Mouse (Mus musculus): ENCODE results near the gene Igfbp7.
A peak's percentile ranks its signal among the peaks of the same experiment; 100 is the strongest.

The Igfbp7 gene

DNA sequence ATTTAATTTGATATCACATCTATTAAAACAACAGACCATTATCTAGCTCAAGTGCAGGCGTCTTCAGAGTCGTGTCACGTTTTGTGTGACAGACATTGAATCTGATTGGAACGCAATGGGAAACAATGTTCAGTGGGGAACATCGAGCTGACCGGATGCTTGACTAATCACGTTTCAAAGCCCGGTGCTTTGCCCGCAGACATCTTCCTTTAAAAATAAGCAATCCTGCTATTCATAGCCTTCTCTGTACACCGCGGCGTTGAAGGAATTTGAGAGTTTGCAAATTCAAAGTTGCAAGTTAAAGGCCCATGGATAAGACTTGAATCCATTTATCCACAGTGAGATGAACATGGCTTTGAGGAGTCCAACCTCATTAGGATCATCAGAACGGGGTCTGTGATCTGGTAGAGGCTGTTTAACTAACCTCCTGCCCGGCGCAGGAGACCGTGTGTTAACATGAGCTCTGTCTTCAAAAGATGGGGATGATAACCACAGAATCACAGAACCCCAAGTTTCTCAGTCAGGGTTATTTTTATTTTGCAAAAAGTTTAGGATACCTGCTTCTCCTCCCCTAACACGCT, 27.4 kb downstream of the Igfbp7 start:
- DNase-seq (ENCODE audit: low spot score in 2 of 2), result no peak

DNA sequence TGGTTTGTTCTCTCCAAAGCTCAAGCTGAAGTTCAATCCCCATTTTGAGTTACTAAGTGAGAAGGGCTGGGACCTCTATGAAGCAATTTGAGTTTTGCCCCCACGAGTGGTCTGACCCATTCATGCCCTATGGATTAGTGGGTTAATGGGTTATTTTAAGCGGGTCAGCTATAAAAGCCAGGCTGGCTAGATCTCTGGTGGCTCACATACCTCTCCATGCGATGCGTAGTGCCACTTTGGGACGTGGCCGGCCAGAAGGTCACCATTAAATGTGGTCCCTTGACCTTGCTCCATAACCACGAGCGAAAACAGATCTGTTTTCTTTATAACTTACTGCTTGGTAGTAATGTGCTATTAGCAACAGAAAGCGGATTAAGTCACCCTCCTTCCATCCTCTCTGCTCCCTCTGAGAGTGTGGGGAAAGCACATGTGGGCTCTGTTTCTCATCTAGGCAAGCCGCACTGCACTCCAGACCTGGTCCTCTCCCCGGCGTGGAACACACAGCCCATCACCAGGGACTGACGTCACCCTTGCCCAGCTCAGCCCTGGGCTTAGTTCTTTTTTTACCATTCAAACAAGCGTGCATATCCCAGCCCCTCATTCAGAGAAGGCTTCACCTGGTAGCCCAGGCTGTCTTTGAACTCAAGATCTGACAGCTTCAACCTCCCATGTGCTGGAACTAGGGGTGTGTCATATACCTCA, 28.3 kb downstream of the Igfbp7 start:
- no peak for DNase-seq (ENCODE audit: low spot score in 2 of 2)

DNA sequence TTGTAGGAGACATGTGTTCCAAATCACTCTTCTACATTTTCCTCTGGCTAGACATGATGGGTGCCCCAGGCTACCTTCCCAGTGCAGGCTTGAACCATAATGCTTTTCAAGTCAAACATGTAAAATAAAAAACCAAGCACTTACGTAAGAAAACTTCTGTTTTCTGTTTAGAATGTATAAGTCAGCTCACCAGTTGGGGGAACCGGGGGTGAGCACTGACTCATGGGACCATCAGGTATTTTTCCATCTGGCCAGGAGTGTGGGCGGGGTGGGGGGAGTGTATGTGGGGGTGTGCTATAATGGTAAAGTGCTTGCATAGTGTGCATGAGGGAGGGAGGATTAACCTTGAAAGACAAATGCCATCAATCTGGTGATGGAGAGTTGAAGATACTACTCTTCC, 29.8 kb downstream of the Igfbp7 start:
- DNase-seq (ENCODE audit: low spot score in 2 of 2), result no peak

DNA sequence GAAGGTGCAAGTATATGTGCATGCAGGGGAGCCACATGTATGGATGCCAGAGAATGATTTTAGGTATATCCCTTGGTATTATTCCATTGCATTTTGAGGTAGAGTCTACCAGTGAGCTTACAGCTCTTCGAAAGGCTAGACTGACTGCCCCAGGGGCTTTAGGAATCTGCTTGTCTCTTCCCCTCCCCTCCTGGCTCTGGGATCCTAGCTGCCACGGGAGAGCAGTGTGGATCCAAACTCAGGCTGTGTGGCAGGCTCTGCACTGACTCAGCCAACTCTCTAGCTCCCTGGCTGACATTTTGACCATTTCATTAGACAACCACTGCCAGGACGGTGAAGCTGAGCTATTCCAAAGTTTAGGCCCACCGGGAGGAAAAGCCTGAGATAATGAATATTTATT, 32.3 kb downstream of the Igfbp7 start:
- no peak for DNase-seq (ENCODE audit: low spot score in 2 of 2)

DNA sequence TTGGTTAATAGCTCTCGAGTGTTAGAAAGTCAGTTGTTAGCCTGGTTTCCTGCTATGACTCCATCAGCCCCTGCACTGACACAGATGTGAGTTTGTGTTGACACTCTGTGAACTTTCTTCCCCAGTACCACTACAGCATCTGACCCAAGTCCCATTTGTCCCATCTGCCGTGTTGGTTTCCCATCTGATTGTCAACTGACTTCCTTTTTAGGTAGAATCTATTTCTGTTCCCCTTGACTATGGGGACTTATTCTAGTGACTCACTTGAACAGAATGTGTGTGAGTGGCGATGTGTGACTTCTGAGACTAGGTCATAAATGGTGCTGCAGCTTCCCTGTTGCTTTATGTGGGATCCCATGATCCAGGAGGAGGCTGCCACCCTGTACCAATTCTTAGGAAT, 32.9 kb downstream of the Igfbp7 start:
- no peak for DNase-seq (ENCODE audit: low spot score in 2 of 2)

DNA sequence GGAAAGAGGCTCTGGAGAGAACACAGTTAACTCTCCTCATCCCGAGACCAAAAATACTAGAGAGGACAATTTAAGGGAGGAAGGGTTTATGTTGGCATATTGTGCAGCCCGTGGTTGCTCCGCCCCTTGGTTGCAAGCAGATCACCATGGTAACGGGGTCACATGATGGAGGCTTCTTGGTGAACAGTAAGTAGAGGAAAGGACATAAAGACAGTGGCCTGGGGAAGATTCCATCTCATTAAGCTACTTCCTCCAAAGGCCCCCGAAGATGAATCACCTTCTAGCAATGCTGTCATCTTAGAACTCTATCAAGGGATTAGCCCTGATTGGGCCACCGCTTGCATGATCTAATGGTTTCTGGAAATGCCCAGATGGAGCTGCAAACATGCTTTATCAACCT, 35.1 kb downstream of the Igfbp7 start:
- DNase-seq (ENCODE audit: low spot score in 2 of 2), result no peak

DNA sequence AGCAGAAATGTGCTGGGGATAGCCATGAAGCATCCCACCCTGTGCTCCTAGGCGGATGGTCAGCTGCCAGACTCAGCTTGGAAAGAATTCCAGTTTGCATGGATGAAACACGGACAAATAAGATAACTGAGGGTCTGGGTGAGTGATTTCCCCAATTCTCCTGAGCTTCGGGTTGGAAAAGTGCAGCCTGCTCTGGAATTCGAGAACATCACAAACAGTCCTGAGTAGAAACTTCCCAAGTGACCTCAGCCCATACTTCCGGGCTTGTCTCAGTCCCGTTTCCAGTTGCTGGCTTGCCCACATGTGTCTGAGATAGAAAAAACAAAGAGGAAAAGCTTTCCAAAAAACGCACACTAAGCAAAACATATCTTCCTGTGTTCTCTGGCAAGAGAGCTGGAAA, 35.6 kb downstream of the Igfbp7 start:
- DNase-seq (ENCODE audit: low spot score in 2 of 2), result peak in 1 of 2 experiments; percentile 40

DNA sequence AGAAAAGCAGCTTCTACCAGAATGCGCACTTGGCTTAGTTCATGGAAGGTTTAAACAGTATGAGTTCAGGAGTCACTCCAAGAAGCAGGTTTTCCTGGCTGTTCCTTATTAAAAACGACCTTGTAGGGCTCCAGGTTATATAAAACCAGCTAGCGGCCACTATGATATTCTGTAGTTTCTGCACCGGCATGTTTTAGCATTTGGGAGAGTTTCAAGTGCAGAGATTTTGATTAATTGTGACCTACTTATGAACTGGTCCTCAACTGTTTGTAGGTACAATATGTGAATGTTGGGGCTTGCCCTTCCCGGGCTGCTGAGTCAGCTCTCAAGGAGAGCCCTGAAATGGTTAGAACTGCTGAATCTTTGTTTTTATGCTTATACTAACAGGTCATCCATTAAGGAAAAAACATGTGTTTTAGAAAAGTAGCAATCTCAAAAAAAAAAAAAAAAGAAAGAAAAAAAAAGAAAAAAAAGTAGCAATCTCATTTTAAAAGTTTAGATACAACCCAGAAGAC, 37.4 kb downstream of the Igfbp7 start:
- DNase-seq (ENCODE audit: low spot score in 2 of 2), result no peak

DNA sequence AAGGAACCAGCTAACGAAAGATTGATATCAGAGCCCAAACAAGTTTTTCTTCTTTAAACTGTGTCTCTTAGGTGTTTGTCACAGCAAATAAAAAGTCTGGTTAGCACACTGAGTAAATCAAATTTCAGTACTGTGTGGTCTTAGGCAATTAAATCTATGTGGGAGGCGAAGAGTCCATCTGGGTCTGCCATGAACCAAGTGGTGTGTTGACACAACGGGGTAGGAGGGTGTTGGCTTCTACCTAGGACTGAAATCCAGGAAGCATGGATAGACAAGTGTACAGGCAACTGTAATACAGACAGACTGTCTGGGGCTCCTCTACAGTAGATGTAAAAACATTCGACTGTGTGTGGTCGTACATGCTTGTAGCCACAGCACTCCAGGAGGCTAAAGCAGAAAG, 38.4 kb downstream of the Igfbp7 start:
- DNase-seq (ENCODE audit: low spot score in 2 of 2), result no peak

DNA sequence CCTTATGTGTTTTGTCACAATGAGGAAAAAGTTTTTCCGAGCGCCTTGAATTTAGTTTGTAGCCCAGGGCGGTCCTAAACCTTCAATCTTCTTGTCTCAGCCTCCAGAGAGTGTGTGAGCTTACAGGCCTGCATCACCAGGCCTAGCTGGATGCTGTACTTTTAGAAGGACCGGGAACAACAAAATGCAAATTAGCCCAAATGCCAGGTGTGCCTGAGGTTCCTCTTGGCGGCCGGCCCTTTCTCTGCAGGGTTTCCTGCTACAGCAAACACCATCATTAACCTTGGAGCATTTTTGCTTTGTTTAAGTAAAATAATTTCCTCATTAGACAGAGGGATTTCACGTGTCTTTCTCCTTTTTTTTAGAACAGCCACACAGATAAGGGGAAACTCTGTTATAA, 39.6 kb downstream of the Igfbp7 start:
- DNase-seq (ENCODE audit: low spot score in 2 of 2), result no peak

DNA sequence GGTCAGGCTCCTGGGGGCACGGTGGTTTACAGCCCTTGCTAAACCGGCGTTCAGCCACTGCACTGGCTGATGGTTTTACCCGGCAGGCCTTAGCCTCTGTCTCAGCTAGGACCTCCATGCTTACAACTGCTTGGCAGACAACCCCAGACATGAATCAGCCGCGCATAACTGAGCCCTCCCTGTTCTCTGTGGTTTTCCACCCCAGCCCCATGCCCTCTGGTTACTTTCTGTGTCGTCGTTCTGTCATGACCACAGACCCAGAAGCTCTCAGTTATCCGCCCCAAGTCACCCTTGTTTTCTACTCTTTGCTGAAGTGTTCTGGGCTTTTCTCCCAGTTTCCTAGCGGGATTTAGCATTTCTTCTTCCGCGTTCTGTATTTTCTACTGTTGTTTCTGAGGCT, 40.2 kb downstream of the Igfbp7 start:
- DNase-seq (ENCODE audit: low spot score in 2 of 2), result peak in 1 of 2 experiments; percentile 29

DNA sequence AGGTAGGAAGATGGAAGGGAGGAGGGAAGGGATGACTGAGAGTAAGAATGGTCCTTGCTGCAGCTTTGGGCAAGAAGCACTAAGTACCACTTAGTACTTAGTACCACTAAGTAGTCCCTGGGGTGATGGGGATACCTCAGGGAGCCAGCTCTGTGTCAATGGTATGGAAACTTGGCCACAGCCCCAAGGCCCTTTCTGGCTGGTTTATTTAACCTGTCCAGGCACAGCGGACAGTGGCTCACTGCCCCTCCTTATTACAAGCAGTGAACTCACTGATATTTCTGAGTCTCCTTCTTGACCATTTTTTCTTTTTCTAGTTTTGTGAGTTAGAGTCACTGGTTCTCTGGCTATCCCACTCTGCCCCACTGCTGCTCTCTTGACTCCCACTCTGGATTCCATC, 40.7 kb downstream of the Igfbp7 start:
- DNase-seq (ENCODE audit: low spot score in 2 of 2), result no peak

DNA sequence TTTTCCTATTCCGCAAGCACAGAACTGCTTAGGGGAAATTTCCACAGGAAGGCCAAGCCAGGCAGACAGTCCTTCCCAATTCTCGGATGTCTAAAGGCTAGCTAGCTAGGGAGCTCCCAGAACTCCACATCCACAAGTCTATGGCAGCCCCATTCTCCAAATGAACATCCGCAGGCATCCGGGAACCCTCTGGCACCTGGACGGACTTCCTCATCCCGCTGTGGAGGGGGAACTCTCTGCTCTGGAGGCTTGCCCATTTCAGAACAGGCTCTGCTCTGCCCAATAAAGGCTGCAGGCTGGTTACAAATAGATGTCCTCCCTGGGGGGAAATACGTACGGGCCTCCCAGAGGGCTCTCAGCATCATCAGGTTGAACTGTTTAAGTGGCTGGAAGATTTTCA, 41.5 kb downstream of the Igfbp7 start:
- DNase-seq (ENCODE audit: low spot score in 2 of 2), result no peak

DNA sequence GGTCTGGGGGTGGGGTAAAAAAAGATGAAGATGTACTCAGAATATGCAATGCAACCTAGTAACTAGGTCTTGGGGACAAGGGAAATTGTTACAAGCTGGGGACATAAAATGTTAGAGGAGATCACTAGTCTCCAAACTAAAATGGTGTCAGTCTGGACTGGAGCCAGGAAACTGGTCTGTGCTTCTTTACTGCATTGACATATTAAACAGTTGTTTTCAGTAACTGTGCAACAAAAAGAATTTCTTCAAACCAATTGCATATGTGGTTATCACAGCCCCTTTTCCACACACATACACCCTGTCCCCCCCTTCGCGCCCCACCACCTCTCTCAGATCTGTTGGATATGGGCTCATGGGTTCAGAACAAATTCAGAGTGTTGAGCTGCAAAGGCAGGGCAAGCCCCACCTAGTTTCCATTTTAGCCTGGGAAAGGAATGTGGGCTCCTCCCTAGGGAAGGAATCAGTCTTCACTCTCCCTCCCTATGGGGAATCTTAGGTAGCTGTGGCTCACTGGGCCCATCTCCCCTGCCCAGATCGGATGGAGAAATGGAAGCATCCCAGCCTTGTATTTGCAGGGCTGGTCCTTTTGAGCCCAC, 43.3 kb downstream of the Igfbp7 start:
- no peak for DNase-seq (ENCODE audit: low spot score in 2 of 2)

DNA sequence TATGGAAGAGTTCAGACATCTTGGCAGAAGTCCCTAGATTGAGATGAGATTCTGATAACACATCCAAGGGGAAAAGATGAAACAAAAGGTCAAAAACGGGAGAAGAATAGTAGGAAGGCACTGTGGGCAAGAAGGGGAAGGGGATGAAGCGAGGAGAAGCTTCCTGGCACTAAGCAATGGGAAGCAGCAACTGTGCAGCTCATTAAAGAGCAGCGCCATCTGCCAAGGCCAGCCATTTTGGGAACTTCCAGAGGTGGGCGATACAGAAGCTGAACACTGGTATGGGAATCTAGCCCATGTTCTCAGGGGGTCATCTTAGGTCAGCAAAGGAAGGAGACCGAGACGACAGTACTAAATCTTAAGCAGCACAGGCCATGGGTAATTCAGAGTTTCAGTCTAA, 44.2 kb downstream of the Igfbp7 start:
- DNase-seq (ENCODE audit: low spot score in 2 of 2), result no peak

DNA sequence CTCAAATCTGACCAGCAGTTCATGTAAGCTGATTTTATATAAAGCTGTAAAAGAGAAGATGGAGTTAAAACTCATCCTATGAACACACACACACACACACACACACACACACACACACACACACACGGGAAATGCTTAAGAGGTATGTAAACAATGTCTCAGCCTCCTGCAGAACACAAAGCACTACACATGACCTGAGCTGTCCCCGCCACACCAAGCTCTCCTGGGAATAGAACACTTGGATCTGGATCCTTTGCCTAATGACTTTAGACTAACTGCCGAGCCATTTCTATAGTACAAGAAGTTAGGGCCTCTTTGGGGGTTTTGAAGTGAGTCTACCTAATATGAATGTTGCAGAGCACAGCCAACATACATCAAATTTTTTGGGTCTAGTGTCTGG, 45.7 kb downstream of the Igfbp7 start:
- DNase-seq (ENCODE audit: low spot score in 2 of 2), result no peak

DNA sequence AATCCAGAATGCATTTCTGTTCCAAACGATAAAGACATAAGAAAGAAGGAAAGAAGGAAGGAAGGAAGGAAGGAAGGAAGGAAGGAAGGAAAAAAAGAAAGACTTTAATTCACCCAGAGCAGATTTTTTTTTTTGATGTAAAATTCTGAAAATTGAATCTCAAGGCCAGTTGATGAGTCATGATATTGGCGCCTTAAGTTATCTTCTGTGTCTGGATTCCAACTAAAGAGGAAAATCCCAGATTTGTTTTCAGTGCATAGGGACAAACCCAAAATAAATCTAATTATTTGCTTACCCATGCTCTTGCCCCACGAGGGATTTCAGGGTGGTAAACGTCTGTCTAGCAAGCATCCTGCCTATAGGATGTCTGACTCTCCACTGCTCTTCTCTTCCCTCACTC, 46.8 kb downstream of the Igfbp7 start:
- DNase-seq (ENCODE audit: low spot score in 2 of 2), result no peak

DNA sequence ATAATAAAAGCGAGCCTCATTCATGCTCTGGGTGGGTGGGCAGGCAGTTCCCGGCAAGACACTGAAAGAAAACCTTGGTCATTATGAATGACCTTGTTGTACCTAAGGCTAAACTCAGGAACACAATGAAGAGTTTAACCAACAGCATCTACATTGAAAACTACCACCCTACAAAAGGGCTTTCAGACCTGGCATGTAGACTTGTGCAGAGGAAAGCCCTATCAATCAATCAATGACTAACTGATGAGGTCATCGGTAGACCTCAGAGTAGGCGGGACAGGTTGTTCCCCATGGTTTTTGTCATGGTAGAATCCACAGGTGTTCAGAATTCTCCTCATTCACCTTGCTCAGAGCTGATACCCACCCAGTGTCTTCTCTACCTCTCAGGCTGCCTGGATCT, 47.9 kb downstream of the Igfbp7 start:
- DNase-seq (ENCODE audit: low spot score in 2 of 2), result no peak

DNA sequence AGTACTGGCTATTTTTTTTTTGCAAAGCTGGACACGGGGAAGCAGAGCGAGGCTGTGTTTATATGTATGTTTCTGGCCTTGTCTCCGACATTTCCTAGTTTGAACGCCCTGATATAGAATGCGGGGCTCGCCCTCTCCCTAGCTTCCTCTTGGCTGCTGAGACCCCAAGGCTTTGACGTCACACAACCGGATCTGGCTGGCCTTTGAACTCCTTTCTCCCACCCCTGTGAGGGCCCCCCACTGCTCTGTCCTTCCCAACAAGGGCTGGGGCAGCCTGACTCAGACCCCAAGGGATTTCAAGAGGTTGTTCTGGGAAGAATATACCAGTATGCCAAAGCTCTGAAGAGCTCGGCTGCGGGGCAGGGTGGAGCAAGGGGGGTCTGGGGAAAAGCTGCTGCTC, 49.5 kb downstream of the Igfbp7 start:
- peak; percentile 62 to 70 for DNase-seq (ENCODE audit: low spot score in 2 of 2)

DNA sequence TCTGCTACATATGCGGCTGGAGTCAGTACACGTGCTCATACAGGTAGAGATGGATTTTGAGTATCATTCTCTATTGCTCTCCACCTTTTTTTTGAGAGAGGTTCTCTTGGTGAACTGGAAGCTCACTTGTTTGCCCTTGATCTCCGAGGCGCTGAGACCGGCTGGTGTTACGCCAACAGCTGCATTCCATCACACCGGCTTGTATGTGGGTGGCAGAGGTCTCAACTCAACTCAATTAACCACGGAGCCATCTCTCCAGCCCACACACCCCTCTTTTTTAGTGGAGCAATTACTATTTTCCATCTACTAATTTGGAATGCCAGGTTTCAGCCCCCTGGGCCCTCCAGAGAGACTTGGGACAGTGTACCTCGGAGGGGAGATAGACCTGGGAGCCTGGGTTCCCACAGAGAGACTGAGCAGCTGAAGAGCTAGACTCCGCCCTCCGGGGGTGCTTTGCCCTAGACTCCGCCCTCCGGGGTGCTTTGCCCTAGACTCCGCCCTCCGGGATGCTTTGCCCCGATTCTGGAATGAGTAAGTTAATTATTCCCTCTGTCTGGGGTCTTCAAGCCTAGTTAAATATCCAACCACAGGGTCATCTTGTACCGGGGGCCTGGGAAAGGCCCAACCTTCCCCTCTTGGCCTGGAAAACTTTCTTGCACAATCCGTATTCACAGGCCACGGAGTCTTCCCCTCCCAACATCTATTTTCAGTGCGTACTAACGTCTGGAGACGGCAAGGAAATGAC, 50.3 kb downstream of the Igfbp7 start:
- peak in 1 of 2 experiments; percentile 63 for DNase-seq (ENCODE audit: low spot score in 2 of 2)

DNA sequence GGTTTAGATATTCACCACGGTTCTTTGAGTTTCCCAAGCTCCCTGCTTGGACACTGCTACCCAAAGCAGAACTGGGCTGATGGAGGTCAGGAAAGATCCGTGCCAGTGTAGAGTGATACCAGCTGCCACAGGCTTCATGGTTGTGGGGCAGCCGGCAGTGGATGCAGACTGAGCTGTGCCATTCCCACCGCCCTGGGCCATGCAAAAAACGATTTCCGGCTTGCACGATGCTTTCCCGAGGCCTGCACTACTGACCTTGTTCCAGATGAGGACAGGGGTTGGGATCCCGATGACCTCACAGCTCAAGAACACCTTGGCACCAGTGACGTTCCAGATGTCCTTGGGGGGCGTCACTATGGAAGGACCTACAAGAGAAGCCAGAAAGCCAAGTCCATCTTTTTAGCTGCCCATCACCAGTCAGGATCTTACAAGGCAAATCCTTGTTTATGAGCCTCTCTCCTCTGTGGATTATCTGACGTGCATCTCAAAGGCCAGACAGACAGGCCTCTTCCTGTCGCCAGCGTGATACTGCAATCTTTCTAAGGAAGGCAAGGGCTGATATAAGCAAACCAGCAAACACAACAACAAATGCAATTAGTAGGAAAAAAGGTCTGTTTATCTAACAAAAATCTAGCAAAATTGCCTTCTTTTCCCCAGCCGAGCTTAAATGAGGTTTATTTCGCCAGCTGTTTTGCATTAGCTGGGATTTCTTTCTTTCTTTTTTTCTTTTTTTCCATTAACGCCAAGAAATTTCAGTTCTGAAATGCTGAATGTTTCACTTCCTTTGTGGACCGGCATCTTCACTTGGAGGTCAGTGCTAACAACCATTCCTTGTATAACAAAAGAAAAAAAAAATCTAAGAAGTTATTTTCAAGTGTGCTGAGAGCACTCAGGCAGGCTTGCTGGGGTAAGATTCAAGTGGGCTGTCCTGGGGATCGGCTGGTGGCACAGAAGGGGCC, 52.3 kb downstream of the Igfbp7 start:
- DNase-seq (ENCODE audit: low spot score in 2 of 2), result no peak
